Mouse (Mus musculus): ENCODE data around the gene Yae1d1. TPM values are rescaled to one million over a fixed set of nuclear protein-coding genes. Genes with fewer than 3 reads are reported as not detected.
"Not testable (repeated sequence)": the region's sequence is repeated elsewhere in the genome, so short reads cannot be mapped to it uniquely, and the experiment has no call there.

The Yae1d1 gene
- polyA plus RNA-seq (2017; shearing (Covaris generic)), result 10 to 100 TPM in 2 of 3 experiments, 1 to 10 TPM in 1; 9.3 to 19.3 (median 17.2) TPM

DNA sequence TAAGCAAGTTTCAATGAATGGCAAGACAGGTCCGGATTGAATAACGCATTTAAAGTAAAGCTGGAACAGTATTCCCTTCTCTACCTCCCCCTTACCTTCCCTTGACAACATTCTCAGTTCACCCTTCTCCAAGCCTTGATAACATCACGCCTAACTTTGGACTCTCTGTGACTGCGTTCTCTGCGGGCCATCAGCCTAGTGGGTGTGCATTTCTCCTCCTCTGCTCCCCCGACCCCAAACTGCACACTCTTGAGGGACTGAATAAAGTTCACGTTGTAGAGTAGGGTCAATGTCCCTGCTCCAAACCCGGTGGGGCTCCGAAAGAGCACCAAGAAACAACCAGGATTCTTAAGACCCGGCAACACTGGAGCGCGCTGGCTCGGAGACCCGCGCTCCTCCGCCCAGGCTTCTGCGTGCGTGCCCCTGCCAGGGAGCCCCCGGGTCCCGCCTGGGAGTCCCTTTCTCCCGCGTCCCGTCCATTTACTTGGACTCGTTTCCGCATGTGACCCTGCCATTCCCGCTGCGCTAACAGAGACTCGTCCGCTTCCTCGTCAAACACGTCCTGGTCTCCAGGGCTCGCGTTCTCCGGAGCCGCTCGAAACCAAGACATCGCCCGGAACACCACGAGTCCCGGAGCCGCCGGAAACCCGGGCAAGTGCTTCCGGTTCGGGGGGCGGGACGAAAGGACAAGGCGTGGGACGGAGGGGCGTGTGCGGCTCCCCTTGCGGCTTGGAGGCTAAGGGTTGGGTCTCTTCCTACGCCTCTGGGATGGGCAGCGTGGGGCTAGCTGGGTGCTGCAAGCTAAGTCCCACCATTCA lies at the start of gene Yae1d1:
Yae1d1 (minus strand) TSS at position 653 of the 818 bp plus-strand sequence.
- ATAC-seq, result peak; percentile 97

DNA sequence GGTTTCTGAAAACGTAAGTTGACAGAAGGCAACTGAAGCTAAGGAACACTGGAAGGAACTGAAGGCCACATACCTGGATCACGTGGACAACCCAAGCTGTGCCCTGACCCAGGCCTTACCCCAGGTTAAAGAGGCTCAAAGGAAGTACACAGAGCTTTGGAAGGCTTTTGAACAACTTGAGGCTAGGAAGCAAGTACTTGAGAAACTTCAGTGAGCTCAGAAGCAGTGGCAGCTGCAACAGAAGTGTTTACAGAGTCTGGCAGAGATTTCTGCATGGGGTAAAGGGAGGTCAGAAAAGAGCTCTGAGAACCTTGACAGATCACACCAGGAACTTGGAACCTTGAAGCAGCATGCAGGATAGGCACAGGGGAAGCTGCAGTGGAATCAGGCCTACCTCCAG lies 45.7 kb upstream of the Yae1d1 start:
- ATAC-seq, result no peak

GRCm38 (mm10) chr13:18016604-18017003 lies 23.5 kb upstream of the Yae1d1 start:
- no peak for ATAC-seq

GRCm38 (mm10) chr13:18013205-18013604 lies 20.1 kb upstream of the Yae1d1 start:
- ATAC-seq, result no peak

- no peak for ATAC-seq
These were observed 17.9 kb upstream of the Yae1d1 start for GRCm38 (mm10) chr13:18011055-18011454.

GRCm38 (mm10) chr13:17993515-17993847 lies 332 bp upstream of the Yae1d1 start:
- no peak for ATAC-seq

- no peak for ATAC-seq
These were observed 1.1 kb downstream of the Yae1d1 start for GRCm38 (mm10) chr13:17992009-17992408.

DNA sequence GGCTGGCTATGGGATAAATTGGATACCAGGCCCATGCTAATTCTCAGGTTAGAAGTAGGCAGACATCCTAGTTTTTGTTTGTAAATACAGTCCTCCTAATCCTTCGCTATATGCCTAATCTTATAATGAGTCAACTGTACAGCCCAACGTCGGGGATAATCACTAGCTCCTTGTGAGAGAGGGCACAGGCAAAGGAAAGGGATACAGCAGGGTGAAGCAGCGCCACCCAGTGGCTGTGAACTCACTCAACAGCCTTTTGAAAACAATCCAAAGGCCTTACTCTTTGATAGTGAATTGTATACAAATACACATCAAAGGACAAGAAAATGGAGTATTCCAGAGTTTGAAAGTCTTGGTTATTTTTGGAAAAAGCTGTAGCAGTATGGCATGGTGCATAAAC lies 10.0 kb downstream of the Yae1d1 start:
- no peak for ATAC-seq

DNA sequence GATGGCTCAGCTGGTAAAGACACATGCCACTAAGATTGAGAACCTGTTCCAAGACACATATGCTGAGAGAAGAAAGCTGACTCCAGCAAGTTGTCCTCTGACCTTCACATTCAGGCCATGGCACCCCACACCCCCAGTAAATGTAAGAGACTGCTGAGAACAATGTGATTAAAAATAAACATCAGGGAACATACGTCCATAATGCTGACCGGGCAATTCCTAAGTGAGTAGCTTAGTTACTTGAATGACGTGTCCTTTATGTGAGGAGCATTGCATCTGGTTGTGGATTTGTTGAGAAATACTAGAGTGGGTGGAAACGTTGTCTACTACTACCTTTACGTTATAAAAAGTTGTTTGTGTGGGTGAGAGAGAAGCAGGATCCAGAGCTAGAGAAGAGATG lies 10.5 kb downstream of the Yae1d1 start:
- ATAC-seq, result no peak

DNA sequence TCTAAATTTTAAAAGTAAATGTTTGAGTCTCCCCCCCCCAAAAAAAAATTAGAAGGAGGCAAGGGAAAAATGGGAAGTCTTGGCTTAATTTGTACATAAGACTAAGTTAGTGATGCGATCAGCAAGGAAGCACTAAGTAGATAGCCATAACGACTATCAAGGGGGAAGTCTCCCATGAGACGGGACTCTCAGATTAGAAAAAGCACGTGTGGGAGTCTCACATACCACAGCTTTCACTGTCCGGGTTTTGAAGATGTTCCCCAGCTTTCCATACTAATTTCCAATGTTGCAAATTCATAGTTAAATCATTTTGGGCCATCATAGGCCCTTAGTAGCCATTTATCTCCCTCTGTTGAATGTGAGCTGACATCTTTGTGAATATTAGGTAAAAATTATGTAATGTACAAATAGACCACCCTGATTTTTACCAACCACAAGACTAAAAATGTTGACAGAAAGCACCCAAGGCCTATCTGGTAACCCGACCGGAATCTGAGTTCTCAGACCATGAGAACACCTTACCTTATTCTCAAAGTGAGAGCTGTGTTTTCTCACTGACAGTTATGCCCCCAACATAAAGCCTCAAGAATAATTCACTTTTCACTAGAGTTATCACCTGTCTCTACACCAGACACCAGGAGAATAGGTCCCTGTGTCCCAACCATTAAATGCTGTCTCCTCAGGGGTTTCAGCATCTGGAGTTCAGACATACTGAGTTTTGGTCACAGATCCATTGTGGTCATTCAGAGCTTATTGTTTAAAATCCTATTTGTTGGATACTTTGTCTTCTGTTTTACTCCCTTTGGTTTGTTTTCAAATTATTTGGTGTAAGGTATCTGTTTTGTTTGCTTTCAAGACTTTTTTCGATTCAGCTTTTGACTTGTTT lies 16.1 kb downstream of the Yae1d1 start:
- ATAC-seq, result no peak

DNA sequence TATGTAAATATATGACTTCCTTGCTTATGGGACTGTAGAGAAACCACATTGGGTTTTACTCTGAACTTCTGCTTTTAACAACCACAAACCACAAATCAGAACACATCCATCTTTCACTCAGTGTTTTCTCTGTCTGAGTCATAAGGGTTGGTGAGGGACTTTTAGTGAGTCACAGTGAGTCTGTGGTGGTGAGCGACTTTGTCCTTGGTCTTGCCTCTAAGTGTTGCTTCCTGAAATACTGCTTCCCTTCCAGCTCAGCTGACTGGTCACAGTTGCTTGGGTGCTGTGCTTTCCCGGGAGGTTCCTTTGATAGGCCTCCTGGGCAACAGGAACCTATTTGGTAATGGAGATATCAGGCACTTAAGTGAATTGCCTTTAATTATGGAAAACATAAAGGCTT lies 17.3 kb downstream of the Yae1d1 start:
- peak; percentile 100 for ATAC-seq

GRCm38 (mm10) chr13:17975457-17975856 lies 17.7 kb downstream of the Yae1d1 start:
- no peak for ATAC-seq

DNA sequence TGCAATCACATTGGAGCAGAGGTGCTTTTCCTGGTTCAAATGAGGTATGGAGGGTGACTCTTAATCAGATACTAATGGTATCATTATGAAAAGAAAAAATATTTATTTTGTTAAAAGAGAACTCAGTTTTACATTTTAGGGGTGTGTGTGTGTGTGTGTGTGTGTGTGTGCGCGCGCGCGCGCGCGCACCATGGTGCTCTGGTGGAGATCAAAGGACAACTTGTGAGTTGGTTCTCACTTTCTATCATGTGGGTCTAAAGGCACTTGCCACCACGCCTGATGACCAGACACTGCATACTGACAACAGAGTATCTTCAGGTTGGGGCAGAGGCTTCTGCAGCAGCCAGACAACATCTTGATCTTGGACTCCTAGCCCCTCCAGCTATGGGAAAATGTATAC lies 18.4 kb downstream of the Yae1d1 start:
- no peak for ATAC-seq

DNA sequence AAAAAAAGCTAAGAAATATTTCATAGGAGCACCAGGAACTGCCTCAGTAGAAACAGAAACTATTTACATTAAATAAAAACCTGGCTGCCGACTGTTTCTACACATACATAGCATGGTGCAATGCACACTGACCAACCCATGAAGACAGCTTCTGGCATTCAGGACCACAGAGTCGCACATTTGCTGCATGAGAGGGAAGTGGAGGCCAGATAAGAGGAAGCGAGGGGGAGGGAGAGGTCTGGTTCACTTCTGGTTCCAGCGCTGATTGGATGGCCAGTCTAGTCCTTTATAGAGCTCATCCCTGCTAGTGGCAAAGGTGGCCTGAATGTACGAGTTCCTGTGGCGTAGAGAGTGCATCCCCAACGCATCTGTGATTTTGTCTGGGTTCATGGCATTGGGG lies 32.5 kb downstream of the Yae1d1 start:
- no peak for ATAC-seq

DNA sequence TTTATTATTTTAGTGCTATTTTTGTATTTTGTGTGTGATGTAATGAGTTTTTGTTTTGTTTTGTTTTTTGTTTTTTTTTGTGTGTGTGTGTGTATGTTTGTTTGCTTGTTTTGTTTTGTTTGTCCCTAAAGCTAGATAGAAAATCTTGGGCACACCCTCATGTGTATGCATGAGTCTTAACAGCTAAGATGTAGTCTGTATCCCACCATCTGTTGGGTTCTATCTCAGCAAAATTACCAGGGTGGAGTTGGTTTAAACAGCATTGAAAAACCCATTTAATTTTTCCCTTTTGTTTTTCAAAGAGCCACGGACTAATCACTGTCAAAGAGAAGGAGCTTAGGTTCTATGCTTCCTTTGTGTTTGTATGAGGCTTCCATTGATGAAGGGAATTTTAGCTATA lies 38.9 kb downstream of the Yae1d1 start:
- no peak for ATAC-seq

DNA sequence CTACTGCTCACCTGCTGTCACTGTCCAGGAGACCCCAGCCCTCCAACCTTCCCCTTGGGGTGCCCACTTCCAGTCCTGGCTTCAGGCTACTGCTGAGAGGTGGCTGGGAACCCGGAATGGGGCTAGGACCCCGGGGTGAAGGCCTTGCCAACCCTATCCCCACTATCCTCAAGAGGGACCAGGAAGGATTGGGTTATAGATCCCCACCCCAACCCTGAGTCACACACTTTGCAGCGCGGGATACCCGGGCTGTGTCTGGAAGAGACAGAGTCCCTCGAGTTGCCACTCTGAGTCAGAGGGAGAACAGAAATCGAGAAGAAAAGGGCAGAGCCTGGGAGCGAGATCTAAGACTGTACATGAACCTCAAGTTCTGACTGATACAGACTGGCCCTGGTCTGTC lies 42.6 kb downstream of the Yae1d1 start:
- ATAC-seq, result not testable (repeated sequence)

DNA sequence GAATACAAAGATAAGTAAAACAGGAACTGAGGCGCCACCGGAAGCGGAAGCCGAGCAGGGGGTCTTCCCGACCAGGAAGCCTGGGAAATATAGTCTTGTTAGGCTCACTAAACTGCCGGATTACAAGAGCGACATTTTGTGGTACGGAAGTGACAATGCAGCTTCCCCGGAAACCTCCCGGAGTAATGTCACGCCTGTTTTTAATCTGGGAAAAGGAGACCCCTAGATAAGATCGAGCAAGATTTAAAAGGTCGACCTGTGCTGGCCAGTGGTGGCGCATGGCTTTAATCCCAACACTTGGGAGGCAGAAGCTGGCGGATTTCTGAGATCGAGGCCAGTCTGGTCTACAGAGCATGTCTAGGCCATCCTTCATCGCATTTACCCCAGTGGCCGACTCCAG lies 43.6 kb downstream of the Yae1d1 start:
- no peak for ATAC-seq

- peak; percentile 94 for ATAC-seq
These were observed 48.9 kb downstream of the Yae1d1 start, which contains the start of gene Rala for GRCm38 (mm10) chr13:17944078-17944917. Rala (minus strand) TSS chr13:17944239.

DNA sequence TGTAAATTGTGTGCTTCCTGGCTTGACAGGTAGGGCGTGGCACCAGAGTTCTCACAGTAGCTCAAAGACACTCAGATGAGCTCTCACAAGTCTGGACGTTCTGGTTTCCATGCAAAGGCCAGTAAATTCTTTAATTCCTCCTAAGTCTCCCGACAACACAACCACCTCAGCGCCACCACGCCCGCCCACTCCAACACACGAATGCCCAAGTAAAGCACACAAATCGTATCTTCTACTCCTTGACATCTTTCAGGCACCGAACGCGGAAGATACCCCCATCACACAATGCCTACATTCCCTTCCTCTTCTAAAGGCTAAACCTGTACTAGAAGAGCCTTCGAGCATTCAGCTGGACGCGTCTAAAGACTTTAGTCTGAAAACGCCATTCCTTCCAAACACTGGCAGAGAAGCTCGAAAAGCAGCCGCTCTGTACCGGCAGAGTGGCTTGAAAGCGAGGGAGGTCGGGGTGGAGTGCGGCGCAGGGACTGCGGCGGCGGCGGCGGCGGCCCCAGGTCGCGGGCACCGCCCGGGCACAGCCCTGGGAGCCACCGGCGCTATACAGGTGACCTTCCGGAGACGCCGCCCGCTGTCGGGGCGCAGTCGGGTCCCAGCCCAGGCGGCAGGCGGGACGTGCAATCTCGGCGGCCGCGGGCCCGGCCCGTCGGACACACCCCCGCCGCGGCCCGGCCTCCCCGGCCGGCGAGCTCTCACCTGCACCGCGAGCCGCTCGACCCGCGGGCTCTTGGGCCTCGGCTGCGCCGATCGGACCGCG lies 49.7 kb downstream of the Yae1d1 start:
- peak; percentile 66 for ATAC-seq

DNA sequence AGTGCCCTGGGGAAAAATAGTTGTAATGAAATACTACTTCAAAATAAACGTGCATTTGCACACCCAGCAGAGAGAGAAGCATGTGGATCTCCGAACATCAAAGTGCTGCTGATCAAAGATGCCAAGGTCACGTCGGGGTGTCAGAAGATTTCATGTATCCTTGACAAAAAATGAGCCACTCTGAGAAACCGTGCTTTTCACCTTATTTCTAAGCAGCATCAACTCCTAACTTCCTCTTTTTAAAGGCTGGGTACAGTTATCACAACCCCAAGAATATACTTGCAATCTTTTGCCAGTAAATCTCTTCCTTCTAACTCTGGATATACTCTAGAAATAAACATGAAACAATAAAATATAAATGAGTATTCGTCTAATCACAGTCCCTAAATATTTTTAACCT lies 50.8 kb downstream of the Yae1d1 start:
- ATAC-seq, result no peak
